Mouse (Mus musculus): ENCODE measurements at regions not wholly inside any gene's neighbourhood (a gene's known extent, or its start where the extent isn't known, plus 50 kb on each side); places are given as distances from the start of the nearest gene placed in this dataset.

- WGBS, result 66% methylated on average over 3 of the region's 3 CpGs
- Histone ChIP-seq H3K4me3 (ENCODE audit: low read depth, low read length) (no peak overlapping the region), H3K36me3 (ENCODE audit: control insufficient read depth, insufficient read depth, low read length) (no peaks in the 10 kb centered on the region), H3K27me3 (ENCODE audit: control insufficient read depth, insufficient read depth, low read length) (no peaks in the 10 kb centered on the region), H3K27ac (ENCODE audit: insufficient read depth, low read depth, low read length) (no peak overlapping the region), H3K4me1 (ENCODE audit: control insufficient read depth, insufficient read depth, insufficient read length, low read length) (no peaks in the 10 kb centered on the region)
- TF ChIP-seq POLR2A (IDR thresholded peaks at IDR 0.05; ENCODE audit: low read depth, low read length) (no peak), CTCF (IDR thresholded peaks at IDR 0.05; ENCODE audit: extremely low read depth, insufficient read length, insufficient replicate concordance, low read depth, low read length) (no peak)
These were observed 74.6 kb upstream of the Pgrmc2 start for GRCm38 (mm10) chr3:41157428-41157827.

- Histone ChIP-seq H3K4me1 (ENCODE audit: control insufficient read depth, insufficient read depth, insufficient read length, low read length) (no peaks in the 10 kb centered on the region), H3K27ac (ENCODE audit: insufficient read depth, low read depth, low read length) (no peak overlapping the region), H3K36me3 (ENCODE audit: control insufficient read depth, insufficient read depth, low read length) (no peaks in the 10 kb centered on the region), H3K27me3 (ENCODE audit: control insufficient read depth, insufficient read depth, low read length) (no peaks in the 10 kb centered on the region), H3K4me3 (ENCODE audit: low read depth, low read length) (no peak overlapping the region)
- TF ChIP-seq CTCF (IDR thresholded peaks at IDR 0.05; ENCODE audit: extremely low read depth, insufficient read length, insufficient replicate concordance, low read depth, low read length), result no peak
- no peak for TF ChIP-seq POLR2A (IDR thresholded peaks at IDR 0.05; ENCODE audit: low read depth, low read length)
- 92% methylated on average over 2 of the region's 2 CpGs for WGBS
These were observed 73.7 kb upstream of the Pgrmc2 start for GRCm38 (mm10) chr3:41156562-41156961.

GRCm38 (mm10) chr3:41155132-41155760 is 72.4 kb upstream of the Pgrmc2 start:
- H3K36me3 ChIP-seq (ENCODE audit: control insufficient read depth, insufficient read depth, low read length), result no peaks in the 10 kb centered on the region
- WGBS, result 74% methylated on average over 9 of the region's 9 CpGs
- no peaks in the 10 kb centered on the region for H3K4me1 ChIP-seq (ENCODE audit: control insufficient read depth, insufficient read depth, insufficient read length, low read length)
- no peaks in the 10 kb centered on the region for H3K27me3 ChIP-seq (ENCODE audit: control insufficient read depth, insufficient read depth, low read length)
- H3K27ac ChIP-seq (ENCODE audit: insufficient read depth, low read depth, low read length), result no peak overlapping the region
- TF ChIP-seq CTCF (IDR thresholded peaks at IDR 0.05; ENCODE audit: extremely low read depth, insufficient read length, insufficient replicate concordance, low read depth, low read length) (no peak), POLR2A (IDR thresholded peaks at IDR 0.05; ENCODE audit: low read depth, low read length) (no peak)
- no peak overlapping the region for H3K4me3 ChIP-seq (ENCODE audit: low read depth, low read length)

- 48% methylated on average over 1 of the region's 1 CpGs for WGBS
- Histone ChIP-seq H3K4me3 (ENCODE audit: low read depth, low read length) (no peak overlapping the region), H3K27me3 (ENCODE audit: control insufficient read depth, insufficient read depth, low read length) (no peaks in the 10 kb centered on the region), H3K36me3 (ENCODE audit: control insufficient read depth, insufficient read depth, low read length) (no peaks in the 10 kb centered on the region), H3K27ac (ENCODE audit: insufficient read depth, low read depth, low read length) (no peak overlapping the region), H3K4me1 (ENCODE audit: control insufficient read depth, insufficient read depth, insufficient read length, low read length) (no peaks in the 10 kb centered on the region)
- TF ChIP-seq CTCF (IDR thresholded peaks at IDR 0.05; ENCODE audit: extremely low read depth, insufficient read length, insufficient replicate concordance, low read depth, low read length), result no peak
- TF ChIP-seq POLR2A (IDR thresholded peaks at IDR 0.05; ENCODE audit: low read depth, low read length), result no peak
These were observed 71.6 kb upstream of the Pgrmc2 start for GRCm38 (mm10) chr3:41154402-41154801.

GRCm38 (mm10) chr3:41151989-41152388 is 69.1 kb upstream of the Pgrmc2 start:
- H3K36me3 ChIP-seq (ENCODE audit: control insufficient read depth, insufficient read depth, low read length), result no peaks in the 10 kb centered on the region
- no peaks in the 10 kb centered on the region for H3K27me3 ChIP-seq (ENCODE audit: control insufficient read depth, insufficient read depth, low read length)
- TF ChIP-seq CTCF (IDR thresholded peaks at IDR 0.05; ENCODE audit: extremely low read depth, insufficient read length, insufficient replicate concordance, low read depth, low read length), result no peak
- no peak for TF ChIP-seq POLR2A (IDR thresholded peaks at IDR 0.05; ENCODE audit: low read depth, low read length)
- H3K4me1 ChIP-seq (ENCODE audit: control insufficient read depth, insufficient read depth, insufficient read length, low read length), result no peaks in the 10 kb centered on the region
- no peak overlapping the region for H3K4me3 ChIP-seq (ENCODE audit: low read depth, low read length)
- WGBS, result 40% methylated on average over 7 of the region's 7 CpGs
- H3K27ac ChIP-seq (ENCODE audit: insufficient read depth, low read depth, low read length), result no peak overlapping the region

- no peak overlapping the region for H3K4me3 ChIP-seq (ENCODE audit: low read depth, low read length)
- no peaks in the 10 kb centered on the region for H3K27me3 ChIP-seq (ENCODE audit: control insufficient read depth, insufficient read depth, low read length)
- TF ChIP-seq POLR2A (IDR thresholded peaks at IDR 0.05; ENCODE audit: low read depth, low read length) (no peak), CTCF (IDR thresholded peaks at IDR 0.05; ENCODE audit: extremely low read depth, insufficient read length, insufficient replicate concordance, low read depth, low read length) (no peak)
- H3K36me3 ChIP-seq (ENCODE audit: control insufficient read depth, insufficient read depth, low read length), result no peaks in the 10 kb centered on the region
- no peaks in the 10 kb centered on the region for H3K4me1 ChIP-seq (ENCODE audit: control insufficient read depth, insufficient read depth, insufficient read length, low read length)
- no peak overlapping the region for H3K27ac ChIP-seq (ENCODE audit: insufficient read depth, low read depth, low read length)
- WGBS, result 90% methylated on average over 4 of the region's 4 CpGs
These were observed 57.5 kb upstream of the Pgrmc2 start for GRCm38 (mm10) chr3:41140391-41140790.

GRCm38 (mm10) chr3:41137931-41138330 is 55.1 kb upstream of the Pgrmc2 start:
- Histone ChIP-seq H3K4me1 (ENCODE audit: control insufficient read depth, insufficient read depth, insufficient read length, low read length) (no peaks in the 10 kb centered on the region), H3K4me3 (ENCODE audit: low read depth, low read length) (no peak overlapping the region), H3K27me3 (ENCODE audit: control insufficient read depth, insufficient read depth, low read length) (no peaks in the 10 kb centered on the region), H3K36me3 (ENCODE audit: control insufficient read depth, insufficient read depth, low read length) (no peaks in the 10 kb centered on the region), H3K27ac (ENCODE audit: insufficient read depth, low read depth, low read length) (no peak overlapping the region)
- WGBS, result 75% methylated on average over 1 of the region's 1 CpGs
- no peak for TF ChIP-seq POLR2A (IDR thresholded peaks at IDR 0.05; ENCODE audit: low read depth, low read length)
- no peak for TF ChIP-seq CTCF (IDR thresholded peaks at IDR 0.05; ENCODE audit: extremely low read depth, insufficient read length, insufficient replicate concordance, low read depth, low read length)
